Mouse (Mus musculus): ENCODE measurements around the gene Adarb2.

GRCm38 (mm10) chr13:8622263-8622662 lies 419.6 kb downstream of the Adarb2 start:
- no peak for TF ChIP-seq CTCF (conservative IDR thresholded peaks at IDR 0.05; ENCODE audit: insufficient read depth, insufficient read length, low read depth, low read length)
- no peak for TF ChIP-seq POLR2A (IDR thresholded peaks at IDR 0.05; ENCODE audit: low read depth, low read length)
